Mouse (Mus musculus): Measurements from ENCODE around the gene Ogfrl1. TPM values are rescaled to one million over a fixed set of nuclear protein-coding genes. Genes with fewer than 3 reads are reported as not detected.
"Not testable (repeated sequence)": the region's sequence is repeated elsewhere in the genome, so short reads cannot be mapped to it uniquely, and the experiment has no call there.

The Ogfrl1 gene
- 7.4 and 7.7 TPM in 2 replicates for polyA plus RNA-seq (2015; fragmentation: Nextera tagmentation; extraction: Ambion mirVana)

DNA sequence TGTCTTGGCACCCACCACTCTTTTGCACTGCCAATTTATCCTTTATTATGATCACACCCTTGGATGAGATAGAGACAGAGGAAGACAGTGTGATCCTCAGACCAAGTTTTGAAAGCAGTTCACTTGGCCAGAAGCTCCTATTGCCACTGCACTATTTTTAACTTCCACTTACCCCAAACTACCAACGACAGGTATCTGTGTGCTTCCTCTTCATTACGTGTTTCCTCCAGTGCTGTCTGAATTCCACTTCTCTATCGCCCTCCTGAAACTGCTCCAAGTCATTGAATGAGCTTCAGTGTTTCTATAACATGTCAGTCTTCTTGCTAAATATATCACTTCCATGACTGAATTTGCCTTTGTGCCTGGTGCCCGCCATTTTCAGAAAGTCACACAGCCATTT, at the start of gene Ogfrl1:
TSS of gene Ogfrl1 (minus strand) at position 150 of the 400 bp plus-strand sequence.
- Histone ChIP-seq H3K4me2 (no peak within 1 kb of the TSS), H3K27me3 (no peaks in the 10 kb centered on the region), H3K9me3 (replicated peaks) (no peaks in the 10 kb centered on the region), H3K27ac (no peak within 1 kb of the TSS), H3K9ac (no peak within 1 kb of the TSS), H3K4me3 (no peak within 1 kb of the TSS), H3K4me1 (no peaks in the 10 kb centered on the region), H3K36me3 (ENCODE audit: poor library complexity, severe bottlenecking) (no peaks in the 10 kb centered on the region)
- no peak for ATAC-seq
- whole genome bisulfite sequencing = 86% methylated on average over 4 of the region's 4 CpGs

- ATAC-seq = no peak
- 85% methylated on average over 5 of the region's 5 CpGs for whole genome bisulfite sequencing
- no peak overlapping the region for H3K27ac ChIP-seq
- no peaks in the 10 kb centered on the region for H3K36me3 ChIP-seq (ENCODE audit: poor library complexity, severe bottlenecking)
- no peak overlapping the region for H3K9ac ChIP-seq
- no peak overlapping the region for H3K4me2 ChIP-seq
- no peaks in the 10 kb centered on the region for H3K4me1 ChIP-seq
- H3K27me3 ChIP-seq = no peaks in the 10 kb centered on the region
- no peaks in the 10 kb centered on the region for H3K9me3 ChIP-seq (replicated peaks)
- H3K4me3 ChIP-seq = no peak overlapping the region
Measured at GRCm38 (mm10) chr1:23445736-23446424, 48.3 kb upstream of the Ogfrl1 start.

DNA sequence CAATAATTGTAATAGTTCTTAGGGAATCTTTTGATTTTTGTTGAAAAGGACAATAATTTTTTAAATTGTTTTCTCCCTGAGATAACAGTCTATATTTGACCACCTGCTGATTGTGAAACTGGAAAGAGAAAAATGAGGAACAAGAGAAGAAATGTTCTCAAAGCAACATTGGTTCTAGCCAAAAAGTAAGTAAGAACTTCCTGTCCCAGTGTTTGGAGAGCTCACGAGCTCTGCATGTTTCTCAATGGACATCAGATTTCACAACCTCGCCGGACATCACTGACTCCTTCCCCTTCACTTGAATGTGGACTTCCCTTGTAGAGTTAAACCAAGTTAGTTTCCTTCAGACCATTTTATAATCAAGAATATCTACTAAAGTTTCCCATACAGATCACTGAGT, 36.0 kb upstream of the Ogfrl1 start:
- H3K36me3 ChIP-seq (ENCODE audit: poor library complexity, severe bottlenecking) = no peaks in the 10 kb centered on the region
- WGBS = 92% methylated on average over 3 of the region's 3 CpGs
- no peaks in the 10 kb centered on the region for H3K27me3 ChIP-seq
- no peaks in the 10 kb centered on the region for H3K9me3 ChIP-seq (replicated peaks)
- H3K27ac ChIP-seq = no peak overlapping the region
- H3K4me1 ChIP-seq = no peaks in the 10 kb centered on the region
- no peak overlapping the region for H3K4me2 ChIP-seq
- H3K9ac ChIP-seq = no peak overlapping the region
- no peak overlapping the region for H3K4me3 ChIP-seq
- no peak for ATAC-seq

- Histone ChIP-seq H3K27me3 (no peaks in the 10 kb centered on the region), H3K9ac (no peak overlapping the region), H3K4me1 (no peaks in the 10 kb centered on the region), H3K36me3 (ENCODE audit: poor library complexity, severe bottlenecking) (no peaks in the 10 kb centered on the region), H3K4me2 (no peak overlapping the region), H3K9me3 (replicated peaks) (peaks cover 10% of the 10 kb centered on the region), H3K4me3 (no peak overlapping the region), H3K27ac (no peak overlapping the region)
- WGBS = 92% methylated on average over 2 of the region's 2 CpGs
- no peak for ATAC-seq
Measured at GRCm38 (mm10) chr1:23426447-23426846, 28.9 kb upstream of the Ogfrl1 start.

GRCm38 (mm10) chr1:23418941-23419340, 21.4 kb upstream of the Ogfrl1 start:
- WGBS = 83% methylated on average over 1 of the region's 1 CpGs

GRCm38 (mm10) chr1:23418059-23418458, 20.5 kb upstream of the Ogfrl1 start:
- no peaks in the 10 kb centered on the region for H3K27me3 ChIP-seq
- no peaks in the 10 kb centered on the region for H3K36me3 ChIP-seq (ENCODE audit: poor library complexity, severe bottlenecking)
- H3K9ac ChIP-seq = no peak overlapping the region
- ATAC-seq = no peak
- H3K9me3 ChIP-seq (replicated peaks) = no peaks in the 10 kb centered on the region
- H3K4me3 ChIP-seq = no peak overlapping the region
- 90% methylated on average over 2 of the region's 2 CpGs for WGBS
- no peaks in the 10 kb centered on the region for H3K4me1 ChIP-seq
- no peak overlapping the region for H3K4me2 ChIP-seq
- H3K27ac ChIP-seq = no peak overlapping the region

More at GRCm38 (mm10) chr1:23418941-23419340, 21.4 kb upstream of the Ogfrl1 start:
- H3K4me2 ChIP-seq = no peak overlapping the region
- no peaks in the 10 kb centered on the region for H3K4me1 ChIP-seq
- no peak overlapping the region for H3K9ac ChIP-seq
- H3K4me3 ChIP-seq = no peak overlapping the region
- no peak overlapping the region for H3K27ac ChIP-seq
- H3K36me3 ChIP-seq (ENCODE audit: poor library complexity, severe bottlenecking) = no peaks in the 10 kb centered on the region
- ATAC-seq = no peak
- no peaks in the 10 kb centered on the region for H3K27me3 ChIP-seq
- H3K9me3 ChIP-seq (replicated peaks) = no peaks in the 10 kb centered on the region

GRCm38 (mm10) chr1:23417562-23417961, 20.0 kb upstream of the Ogfrl1 start:
- no peaks in the 10 kb centered on the region for H3K9me3 ChIP-seq (replicated peaks)
- H3K36me3 ChIP-seq (ENCODE audit: poor library complexity, severe bottlenecking) = no peaks in the 10 kb centered on the region
- ATAC-seq = no peak
- no peaks in the 10 kb centered on the region for H3K4me1 ChIP-seq
- no peak overlapping the region for H3K4me2 ChIP-seq
- H3K27me3 ChIP-seq = no peaks in the 10 kb centered on the region
- H3K27ac ChIP-seq = no peak overlapping the region
- H3K9ac ChIP-seq = no peak overlapping the region
- 92% methylated on average over 3 of the region's 3 CpGs for WGBS
- H3K4me3 ChIP-seq = no peak overlapping the region

- ATAC-seq = no peak
- H3K4me3 ChIP-seq = no peak overlapping the region
- no peaks in the 10 kb centered on the region for H3K9me3 ChIP-seq (replicated peaks)
- no peak overlapping the region for H3K27ac ChIP-seq
- no peaks in the 10 kb centered on the region for H3K4me1 ChIP-seq
- no peaks in the 10 kb centered on the region for H3K27me3 ChIP-seq
- H3K36me3 ChIP-seq (ENCODE audit: poor library complexity, severe bottlenecking) = no peaks in the 10 kb centered on the region
- no peak overlapping the region for H3K4me2 ChIP-seq
- 93% methylated on average over 5 of the region's 5 CpGs for WGBS
- H3K9ac ChIP-seq = no peak overlapping the region
Measured at GRCm38 (mm10) chr1:23411533-23411932, 14.0 kb upstream of the Ogfrl1 start.

DNA sequence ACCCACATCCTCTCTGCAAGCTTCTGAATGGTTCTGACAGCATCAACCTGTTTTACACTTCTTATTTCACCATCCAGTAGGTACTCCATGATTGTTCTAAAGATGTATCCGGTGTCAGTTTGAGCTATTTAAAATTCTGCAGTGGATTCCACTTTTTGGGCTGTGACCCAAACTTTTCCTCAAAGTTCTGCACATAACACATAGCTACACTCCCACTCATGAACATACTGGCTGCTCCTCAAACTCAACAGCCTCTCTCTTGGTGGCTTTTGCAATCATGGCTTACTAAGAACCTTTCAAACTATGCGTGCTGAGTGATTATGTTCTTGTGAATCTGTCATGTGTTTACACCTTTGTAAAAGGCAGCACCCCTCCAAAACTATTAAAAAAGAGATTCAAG, 12.4 kb upstream of the Ogfrl1 start:
- Histone ChIP-seq H3K4me3 (no peak overlapping the region), H3K9ac (no peak overlapping the region), H3K4me1 (no peaks in the 10 kb centered on the region), H3K27ac (no peak overlapping the region), H3K4me2 (no peak overlapping the region), H3K27me3 (no peaks in the 10 kb centered on the region), H3K9me3 (replicated peaks) (no peaks in the 10 kb centered on the region), H3K36me3 (ENCODE audit: poor library complexity, severe bottlenecking) (no peaks in the 10 kb centered on the region)
- no peak for ATAC-seq
- 96% methylated on average over 2 of the region's 2 CpGs for WGBS

GRCm38 (mm10) chr1:23402401-23402800, 4.8 kb upstream of the Ogfrl1 start:
- Histone ChIP-seq H3K9ac (no peak overlapping the region), H3K27ac (no peak overlapping the region), H3K9me3 (replicated peaks) (no peaks in the 10 kb centered on the region), H3K4me1 (no peaks in the 10 kb centered on the region), H3K36me3 (ENCODE audit: poor library complexity, severe bottlenecking) (no peaks in the 10 kb centered on the region), H3K27me3 (no peaks in the 10 kb centered on the region), H3K4me3 (no peak overlapping the region), H3K4me2 (no peak overlapping the region)
- ATAC-seq = no peak
- whole genome bisulfite sequencing = 96% methylated on average over 3 of the region's 3 CpGs

DNA sequence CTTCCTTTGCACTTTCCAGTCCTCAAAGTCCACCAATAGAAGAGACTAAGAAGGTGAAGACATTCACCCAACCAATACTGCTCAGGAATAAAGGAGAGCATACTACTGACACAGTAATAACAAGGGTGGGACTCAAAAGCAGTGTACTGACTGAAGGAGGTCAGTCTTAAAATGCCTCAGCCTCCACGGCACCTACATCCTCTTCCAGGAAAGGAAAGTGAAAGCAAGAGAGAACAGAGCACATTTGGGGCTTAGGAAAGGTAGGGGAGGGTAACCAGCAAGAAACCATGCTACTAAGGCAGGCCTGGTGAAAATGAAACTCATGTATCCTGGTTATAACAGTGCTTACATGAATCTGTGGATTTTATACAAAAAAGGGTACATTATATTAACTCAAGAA, 2.0 kb upstream of the Ogfrl1 start:
- H3K27ac ChIP-seq = no peak overlapping the region
- no peak for ATAC-seq
- H3K27me3 ChIP-seq = no peaks in the 10 kb centered on the region
- H3K36me3 ChIP-seq (ENCODE audit: poor library complexity, severe bottlenecking) = no peaks in the 10 kb centered on the region
- no peak overlapping the region for H3K4me3 ChIP-seq
- no peaks in the 10 kb centered on the region for H3K9me3 ChIP-seq (replicated peaks)
- H3K4me2 ChIP-seq = no peak overlapping the region
- 88% methylated on average over 1 of the region's 1 CpGs for WGBS
- no peaks in the 10 kb centered on the region for H3K4me1 ChIP-seq
- no peak overlapping the region for H3K9ac ChIP-seq

DNA sequence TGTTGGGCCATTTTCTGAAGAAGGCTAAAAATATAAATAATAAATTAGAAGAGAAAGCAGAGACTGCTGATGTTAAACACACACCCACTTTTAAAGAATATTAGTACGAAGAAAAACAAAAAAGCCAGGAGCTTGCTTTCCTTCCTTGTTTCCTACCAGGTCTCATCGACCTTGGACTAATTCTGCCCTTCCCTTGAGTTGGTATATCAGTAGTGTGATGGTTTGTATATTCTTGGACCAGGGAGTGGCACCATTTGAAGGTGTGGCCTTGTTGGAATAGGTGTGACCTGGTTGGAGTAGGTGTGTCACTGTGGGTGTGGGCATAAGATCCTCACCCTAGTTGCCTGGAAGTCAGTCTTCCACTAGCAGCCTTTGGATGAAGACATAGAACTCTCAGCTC, 3.2 kb downstream of the Ogfrl1 start:
- not testable (repeated sequence) for ATAC-seq
- WGBS = 87% methylated on average over 2 of the region's 2 CpGs

DNA sequence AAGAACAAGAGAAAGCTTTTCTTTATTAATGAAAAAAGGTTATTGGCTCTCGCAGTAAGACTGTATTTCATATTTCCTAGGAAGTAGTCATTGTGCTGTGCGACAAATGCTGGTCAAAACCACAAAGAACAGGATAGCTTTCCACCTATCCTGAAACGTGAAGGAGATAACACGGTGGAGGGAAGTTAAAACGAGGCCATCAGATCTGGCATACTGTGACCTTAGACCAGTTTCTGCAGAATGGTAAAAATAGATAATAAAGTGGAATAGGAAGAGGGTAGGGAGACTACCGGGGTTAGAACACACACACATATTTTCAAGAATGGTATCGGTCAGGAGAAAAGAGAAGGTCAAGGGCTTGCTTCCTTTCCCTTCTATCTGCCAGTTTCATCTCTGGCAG, 5.8 kb downstream of the Ogfrl1 start:
- no peaks in the 10 kb centered on the region for H3K36me3 ChIP-seq (ENCODE audit: poor library complexity, severe bottlenecking)
- H3K9me3 ChIP-seq (replicated peaks) = no peaks in the 10 kb centered on the region
- 91% methylated on average over 7 of the region's 7 CpGs for whole genome bisulfite sequencing
- H3K27me3 ChIP-seq = no peaks in the 10 kb centered on the region
- H3K4me3 ChIP-seq = no peak overlapping the region
- no peak for ATAC-seq
- no peak overlapping the region for H3K4me2 ChIP-seq
- no peak overlapping the region for H3K9ac ChIP-seq
- H3K27ac ChIP-seq = no peak overlapping the region
- H3K4me1 ChIP-seq = no peaks in the 10 kb centered on the region

More for the DNA sequence above, 3.2 kb downstream of the Ogfrl1 start:
- not testable (repeated sequence) for H3K36me3 ChIP-seq (ENCODE audit: poor library complexity, severe bottlenecking); H3K9me3 ChIP-seq (replicated peaks); H3K9ac ChIP-seq; H3K4me3 ChIP-seq; H3K27me3 ChIP-seq; H3K4me1 ChIP-seq; H3K4me2 ChIP-seq; H3K27ac ChIP-seq
